7 mouse cellular contexts compared by ENCODE assay signal in genomic region chr5:124353726-124354547, GRCm38 (mm10). TPM values are rescaled to one million over a fixed set of nuclear protein-coding genes. Genes with fewer than 3 reads are reported as not detected.
DNase-seq lines count a peak whose midpoint lies in the region; ATAC-seq and TF ChIP-seq lines count a peak whose summit lies in the region.

No protein-coding gene starts in this region.

- no peaks in the 10 kb centered on the region for H3K9me3 ChIP-seq in G1E (replicated peaks)
- H3K9me3 ChIP-seq in forebrain, embryonic 14.5 days (replicated peaks; ENCODE audit: control insufficient read depth, low read length): no peaks in the 10 kb centered on the region
- H3K9me3 ChIP-seq in hindbrain, embryonic 12.5 days (replicated peaks): no peaks in the 10 kb centered on the region
- H3K9me3 ChIP-seq in limb, embryonic 15.5 days: no peaks in the 10 kb centered on the region
- no peaks in the 10 kb centered on the region for H3K9me3 ChIP-seq in midbrain, embryonic 15.5 days

- peak overlapping the region; percentile 82 for H3K4me3 ChIP-seq in G1E (ENCODE audit: low read depth, low read length)
- peak overlapping the region; percentile 92 for H3K4me3 ChIP-seq in forebrain, embryonic 14.5 days (ENCODE audit: low read depth, low read length)
- H3K4me3 ChIP-seq in hindbrain, embryonic 12.5 days: peak overlapping the region; percentile 98
- peak overlapping the region; percentile 88 for H3K4me3 ChIP-seq in limb, embryonic 15.5 days
- peak overlapping the region; percentile 93 for H3K4me3 ChIP-seq in midbrain, embryonic 15.5 days

- H3K9ac ChIP-seq in forebrain, embryonic 14.5 days (ENCODE audit: low read length): peak overlapping the region; percentile 100
- peak overlapping the region; percentile 100 for H3K9ac ChIP-seq in hindbrain, embryonic 12.5 days
- H3K9ac ChIP-seq in limb, embryonic 15.5 days: peak overlapping the region; percentile 100
- H3K9ac ChIP-seq in midbrain, embryonic 15.5 days: peak overlapping the region; percentile 91

- DNase-seq in G1E (ENCODE audit: low spot score): peak; percentile 62
- DNase-seq in brain, adult 2 months (ENCODE audit: low read depth, low spot score): peak; percentile 57
- peak; percentile 69 for DNase-seq in forebrain, embryonic 14.5 days (ENCODE audit: low spot score)
- DNase-seq in splenic B cell, adult 2 months (ENCODE audit: low read depth, low spot score): peak; percentile 79

- peaks cover 53% of the 10 kb centered on the region for H3K4me1 ChIP-seq in G1E (ENCODE audit: insufficient read depth, low read depth, low read length)
- peaks cover 18% of the 10 kb centered on the region for H3K4me1 ChIP-seq in forebrain, embryonic 14.5 days (ENCODE audit: control insufficient read depth, insufficient read depth, low read length)
- H3K4me1 ChIP-seq in hindbrain, embryonic 12.5 days: peaks cover 33% of the 10 kb centered on the region
- peaks cover 29% of the 10 kb centered on the region for H3K4me1 ChIP-seq in limb, embryonic 15.5 days
- H3K4me1 ChIP-seq in midbrain, embryonic 15.5 days: peaks cover 46% of the 10 kb centered on the region

- no peak for TF ChIP-seq CTCF in G1E (IDR thresholded peaks at IDR 0.05; ENCODE audit: low read depth, low read length)

- no peaks in the 10 kb centered on the region for H3K27me3 ChIP-seq in G1E (ENCODE audit: insufficient read depth, low read length)
- H3K27me3 ChIP-seq in forebrain, embryonic 14.5 days (replicated peaks; ENCODE audit: control insufficient read depth, insufficient read depth, low read length): no peaks in the 10 kb centered on the region
- H3K27me3 ChIP-seq in hindbrain, embryonic 12.5 days: no peaks in the 10 kb centered on the region
- no peaks in the 10 kb centered on the region for H3K27me3 ChIP-seq in limb, embryonic 15.5 days
- no peaks in the 10 kb centered on the region for H3K27me3 ChIP-seq in midbrain, embryonic 15.5 days (replicated peaks)
- H3K27me3 ChIP-seq in splenic B cell, adult 2 months (ENCODE audit: control insufficient read depth, insufficient read depth, low read length, poor library complexity, severe bottlenecking): no peaks in the 10 kb centered on the region

- under 1% methylated on average over 57 of the region's 132 CpGs for WGBS in forebrain, embryonic 14.5 days
- WGBS in hindbrain, embryonic 12.5 days: under 1% methylated on average over 78 of the region's 132 CpGs
- WGBS in limb, embryonic 15.5 days: under 1% methylated on average over 70 of the region's 132 CpGs
- 0% methylated on average over 83 of the region's 132 CpGs for WGBS in midbrain, embryonic 15.5 days

- peaks cover 32% of the 10 kb centered on the region for H3K36me3 ChIP-seq in G1E (replicated peaks)
- H3K36me3 ChIP-seq in forebrain, embryonic 14.5 days (ENCODE audit: control insufficient read depth, insufficient read depth, low read length): peaks cover 15% of the 10 kb centered on the region
- peaks cover 9% of the 10 kb centered on the region for H3K36me3 ChIP-seq in hindbrain, embryonic 12.5 days
- H3K36me3 ChIP-seq in limb, embryonic 15.5 days: peaks cover 11% of the 10 kb centered on the region
- H3K36me3 ChIP-seq in midbrain, embryonic 15.5 days (replicated peaks): no peaks in the 10 kb centered on the region
- H3K36me3 ChIP-seq in splenic B cell, adult 2 months (ENCODE audit: control insufficient read depth, insufficient read depth, low read length, poor library complexity, severe bottlenecking): no peaks in the 10 kb centered on the region

- no peak for ATAC-seq in G1E (ENCODE audit: extremely low read depth, insufficient number of reproducible peaks, low FRiP score, poor library complexity, severe bottlenecking)
- ATAC-seq in forebrain, embryonic 14.5 days: peak; percentile 6; the same call in 1 of the 2 replicates
- no peak for ATAC-seq in hindbrain, embryonic 12.5 days (ENCODE audit: low FRiP score)
- ATAC-seq in limb, embryonic 15.5 days (ENCODE audit: insufficient number of reproducible peaks, low FRiP score, low TSS enrichment, low read depth): no peak
- ATAC-seq in midbrain, embryonic 15.5 days (replicated peaks): 0 out of 2 replicates have a peak, but pooled peaks have one; percentile 4

- peak overlapping the region; percentile 90 for H3K4me2 ChIP-seq in forebrain, embryonic 14.5 days (ENCODE audit: low read length)
- peak overlapping the region; percentile 81 for H3K4me2 ChIP-seq in hindbrain, embryonic 12.5 days (replicated peaks)
- peak overlapping the region; percentile 76 for H3K4me2 ChIP-seq in limb, embryonic 15.5 days
- H3K4me2 ChIP-seq in midbrain, embryonic 15.5 days: peak overlapping the region; percentile 78

- H3K27ac ChIP-seq in forebrain, embryonic 14.5 days (ENCODE audit: low read depth, low read length): peak overlapping the region; percentile 99
- H3K27ac ChIP-seq in hindbrain, embryonic 12.5 days: peak overlapping the region; percentile 100
- H3K27ac ChIP-seq in limb, embryonic 15.5 days: peak overlapping the region; percentile 98
- peak overlapping the region; percentile 99 for H3K27ac ChIP-seq in midbrain, embryonic 15.5 days

RNA-seq across cellular contexts. Expression of gene Cdk2ap1, which starts 8.9 kb away (rescaled TPM):
- total RNA-seq in G1E (2014; fragmentation: Nextera tagmentation) (183 and 193 TPM in 2 replicates), G1E (2017) (150 and 200 TPM in 2 replicates)
- polyA plus RNA-seq in G1E (2012): 145 and 163 TPM in 2 replicates
- 85.4 and 112 TPM in 2 replicates for polyA plus RNA-seq in forebrain, embryonic 14.5 days (2014; fragmentation: Nextera tagmentation; extraction: Ambion mirVana)
- 142 and 163 TPM in 2 replicates for polyA plus RNA-seq in hindbrain, embryonic 12.5 days (2016; fragmentation: Nextera tagmentation; extraction: Ambion mirVana)
- polyA plus RNA-seq in limb, embryonic 15.5 days (2015; fragmentation: Nextera tagmentation; extraction: Ambion mirVana): 37.7 and 49.2 TPM in 2 replicates
- 89.3 and 127 TPM in 2 replicates for polyA plus RNA-seq in midbrain, embryonic 15.5 days (2015; fragmentation: Nextera tagmentation; extraction: Ambion mirVana)

RNA-seq across cellular contexts. Expression of gene 2810006K23Rik, which starts 26.0 kb away (rescaled TPM):
- total RNA-seq in G1E (2014; fragmentation: Nextera tagmentation) (26.8 and 29.5 TPM in 2 replicates), G1E (2017) (18.9 and 19.8 TPM in 2 replicates)
- 5.9 and 7.7 TPM in 2 replicates for polyA plus RNA-seq in G1E (2012)
- polyA plus RNA-seq in forebrain, embryonic 14.5 days (2014; fragmentation: Nextera tagmentation; extraction: Ambion mirVana): 12.5 and 15.3 TPM in 2 replicates
- 16.6 and 20.0 TPM in 2 replicates for polyA plus RNA-seq in hindbrain, embryonic 12.5 days (2016; fragmentation: Nextera tagmentation; extraction: Ambion mirVana)
- 15.2 and 15.9 TPM in 2 replicates for polyA plus RNA-seq in limb, embryonic 15.5 days (2015; fragmentation: Nextera tagmentation; extraction: Ambion mirVana)
- 13.6 and 14.6 TPM in 2 replicates for polyA plus RNA-seq in midbrain, embryonic 15.5 days (2015; fragmentation: Nextera tagmentation; extraction: Ambion mirVana)

RNA-seq across cellular contexts. Expression of gene Mphosph9, which starts 26.2 kb away (rescaled TPM):
- total RNA-seq in G1E (2014; fragmentation: Nextera tagmentation) (16.8 and 24.2 TPM in 2 replicates), G1E (2017) (22.8 and 23.2 TPM in 2 replicates)
- 2.0 and 2.4 TPM in 2 replicates for polyA plus RNA-seq in G1E (2012)
- 13.5 and 16.6 TPM in 2 replicates for polyA plus RNA-seq in forebrain, embryonic 14.5 days (2014; fragmentation: Nextera tagmentation; extraction: Ambion mirVana)
- polyA plus RNA-seq in hindbrain, embryonic 12.5 days (2016; fragmentation: Nextera tagmentation; extraction: Ambion mirVana): 17.5 and 18.6 TPM in 2 replicates
- polyA plus RNA-seq in limb, embryonic 15.5 days (2015; fragmentation: Nextera tagmentation; extraction: Ambion mirVana): 6.7 and 8.2 TPM in 2 replicates
- 14.2 and 14.8 TPM in 2 replicates for polyA plus RNA-seq in midbrain, embryonic 15.5 days (2015; fragmentation: Nextera tagmentation; extraction: Ambion mirVana)

Comparison
In these comparisons a context has a peak if more than half of its experiments do, and no peak if none do; other contexts are left out.
1. ATAC-seq: peak in forebrain, embryonic 14.5 days (single experiment) and midbrain, embryonic 15.5 days (single experiment); none in G1E (single experiment), hindbrain, embryonic 12.5 days (single experiment) and limb, embryonic 15.5 days (single experiment).
2. Peak in every context shown above with its lines, with median percentiles within 50 percentile points of each other: DNase-seq, H3K4me3 ChIP-seq, H3K27ac ChIP-seq, H3K4me2 ChIP-seq and H3K9ac ChIP-seq.